Mouse (Mus musculus) embryonic facial prominence, embryonic 15.5 days (tissue): ENCODE results near the gene Cpeb1. TPM values are rescaled to one million over a fixed set of nuclear protein-coding genes. Genes with fewer than 3 reads are reported as not detected.

Experiments used
- ATAC-seq: fragments of 200-750 bp; cut with Nextera tagmentation; 2 replicates; pipeline ENCODE4 v1.8.0; 2017; ENCODE audit warnings: low read depth, moderate TSS enrichment; ENCODE audit not compliant: insufficient number of reproducible peaks, low FRiP score, low TSS enrichment
- H3K27ac ChIP-seq: fragments of 300-500 bp; sonication (generic); replicated peaks from 2 replicates; pipeline ENCODE4 v1.5.1; 2015; ENCODE audit warnings: mild to moderate bottlenecking, inconsistent platforms
- H3K27me3 ChIP-seq: fragments of 300-500 bp; sonication (generic); 2 replicates; pipeline ENCODE4 v1.6.1; 2015; ENCODE audit warnings: inconsistent platforms
- H3K36me3 ChIP-seq: fragments of 300-500 bp; sonication (generic); 2 replicates; pipeline ENCODE4 v1.6.1; 2015; ENCODE audit warnings: mild to moderate bottlenecking, inconsistent platforms
- H3K4me1 ChIP-seq: fragments of 300-500 bp; sonication (generic); 2 replicates; pipeline ENCODE4 v1.6.1; 2015; ENCODE audit warnings: inconsistent platforms
- H3K4me2 ChIP-seq: fragments of 300-500 bp; sonication (generic); replicated peaks from 2 replicates; pipeline ENCODE4 v1.6.1; 2015; ENCODE audit warnings: mild to moderate bottlenecking, inconsistent platforms
- H3K4me3 ChIP-seq: fragments of 300-500 bp; sonication (generic); replicated peaks from 2 replicates; pipeline ENCODE4 v1.5.1; 2015; ENCODE audit warnings: mild to moderate bottlenecking, inconsistent platforms
- H3K9ac ChIP-seq: fragments of 300-500 bp; sonication (generic); 2 replicates; pipeline ENCODE4 v1.6.1; 2015; ENCODE audit warnings: inconsistent platforms
- H3K9me3 ChIP-seq: fragments of 300-500 bp; sonication (generic); replicated peaks from 2 replicates; pipeline ENCODE4 v1.6.1; 2016; ENCODE audit warnings: inconsistent platforms
- WGBS: fragments of 180-500 bp; shearing (Covaris S2); methylation state at CpG from one replicate; pipeline ENCODE4 v1.1.7; 2015; 5-methylcytosine and 5-hydroxymethylcytosine counted together
- polyA plus RNA-seq: library from polyadenylated mRNA; unstranded; fragments of >200 nt; fragmentation: Nextera tagmentation; extraction: Ambion mirVana; gene quantifications from 2 replicates; pipeline ENCODE4 v1.2.1, GENCODE M21; 2015

Gene Cpeb1
- polyA plus RNA-seq, 1 experiment from 2014 or later, result 3.1 TPM

GRCm38 (mm10) chr7:81369724-81370123 is 85.5 kb downstream of the Cpeb1 start:
- 58% methylated on average over 3 of the region's 3 CpGs for WGBS
- Histone ChIP-seq H3K27me3 (peaks cover 7% of the 10 kb centered on the region; the same call in 1 of the 2 replicates), H3K4me3 (no peak overlapping the region), H3K9me3 (no peaks in the 10 kb centered on the region), H3K4me2 (no peak overlapping the region), H3K9ac (no peak overlapping the region), H3K27ac (no peak overlapping the region), H3K36me3 (no peaks in the 10 kb centered on the region), H3K4me1 (no peaks in the 10 kb centered on the region)
- no peak for ATAC-seq

GRCm38 (mm10) chr7:81367946-81368345 is 87.3 kb downstream of the Cpeb1 start:
- Histone ChIP-seq H3K4me1 (no peaks in the 10 kb centered on the region), H3K9ac (no peak overlapping the region), H3K27me3 (0 out of 2 replicates have a peak, but pooled peaks cover 7% of the 10 kb centered on the region), H3K36me3 (no peaks in the 10 kb centered on the region), H3K27ac (no peak overlapping the region), H3K4me2 (no peak overlapping the region), H3K4me3 (no peak overlapping the region), H3K9me3 (no peaks in the 10 kb centered on the region)
- WGBS, result 67% methylated on average over 3 of the region's 3 CpGs
- no peak for ATAC-seq

GRCm38 (mm10) chr7:81356975-81357374 is 98.3 kb downstream of the Cpeb1 start:
- Histone ChIP-seq H3K4me1 (no peaks in the 10 kb centered on the region), H3K27ac (no peak overlapping the region), H3K4me2 (no peak overlapping the region), H3K9me3 (no peaks in the 10 kb centered on the region), H3K9ac (no peak overlapping the region), H3K4me3 (no peak overlapping the region), H3K36me3 (no peaks in the 10 kb centered on the region), H3K27me3 (no peaks in the 10 kb centered on the region; the same call in 1 of the 2 replicates)
- WGBS, result 76% methylated on average over 7 of the region's 7 CpGs
- no peak for ATAC-seq

GRCm38 (mm10) chr7:81356360-81356759 is 98.9 kb downstream of the Cpeb1 start:
- Histone ChIP-seq H3K4me2 (no peak overlapping the region), H3K9ac (no peak overlapping the region), H3K27ac (no peak overlapping the region), H3K27me3 (no peaks in the 10 kb centered on the region; the same call in 1 of the 2 replicates), H3K9me3 (no peaks in the 10 kb centered on the region), H3K4me1 (no peaks in the 10 kb centered on the region), H3K36me3 (no peaks in the 10 kb centered on the region), H3K4me3 (no peak overlapping the region)
- 71% methylated on average over 1 of the region's 1 CpGs for WGBS
- no peak for ATAC-seq

- ATAC-seq, result no peak
- H3K9me3 ChIP-seq, result no peaks in the 10 kb centered on the region
- no peak overlapping the region for H3K9ac ChIP-seq
- no peaks in the 10 kb centered on the region for H3K4me1 ChIP-seq
- no peaks in the 10 kb centered on the region; the same call in 1 of the 2 replicates for H3K27me3 ChIP-seq
- no peak overlapping the region for H3K27ac ChIP-seq
- no peaks in the 10 kb centered on the region for H3K36me3 ChIP-seq
- no peak overlapping the region for H3K4me2 ChIP-seq
- 61% methylated on average over 7 of the region's 7 CpGs for WGBS
- H3K4me3 ChIP-seq, result no peak overlapping the region
Measured at GRCm38 (mm10) chr7:81355746-81356145, 99.5 kb downstream of the Cpeb1 start.

- H3K4me2 ChIP-seq, result no peak overlapping the region
- ATAC-seq, result no peak
- H3K4me3 ChIP-seq, result no peak overlapping the region
- H3K27me3 ChIP-seq, result no peaks in the 10 kb centered on the region
- no peaks in the 10 kb centered on the region for H3K36me3 ChIP-seq
- H3K27ac ChIP-seq, result no peak overlapping the region
- WGBS, result 74% methylated on average over 4 of the region's 4 CpGs
- H3K4me1 ChIP-seq, result no peaks in the 10 kb centered on the region
- no peaks in the 10 kb centered on the region for H3K9me3 ChIP-seq
- no peak overlapping the region for H3K9ac ChIP-seq
Measured at GRCm38 (mm10) chr7:81351826-81352225, 103.4 kb downstream of the Cpeb1 start.

- Histone ChIP-seq H3K27me3 (no peaks in the 10 kb centered on the region), H3K36me3 (peaks cover 4% of the 10 kb centered on the region; the same call in 1 of the 2 replicates), H3K27ac (no peak overlapping the region), H3K9ac (no peak overlapping the region), H3K4me3 (no peak overlapping the region), H3K4me2 (no peak overlapping the region), H3K4me1 (peaks cover 9% of the 10 kb centered on the region), H3K9me3 (no peaks in the 10 kb centered on the region)
- no peak for ATAC-seq
- 65% methylated on average over 7 of the region's 7 CpGs for WGBS
Measured at GRCm38 (mm10) chr7:81348206-81348605, 107.1 kb downstream of the Cpeb1 start.

GRCm38 (mm10) chr7:81345447-81346170 is 109.7 kb downstream of the Cpeb1 start:
- 58% methylated on average over 15 of the region's 15 CpGs for WGBS

GRCm38 (mm10) chr7:81344544-81345446 is 110.5 kb downstream of the Cpeb1 start, which contains the start of gene Rps17:
Rps17 (minus strand) TSS chr7:81345254.
- under 1% methylated on average over 85 of the region's 85 CpGs for WGBS
- H3K4me2 ChIP-seq, result peak within 1 kb of the TSS; percentile 85
- no peaks in the 10 kb centered on the region for H3K27me3 ChIP-seq
- H3K27ac ChIP-seq, result peak within 1 kb of the TSS; percentile 83
- H3K4me3 ChIP-seq, result peak within 1 kb of the TSS; percentile 70
- no peaks in the 10 kb centered on the region for H3K9me3 ChIP-seq
- peak within 1 kb of the TSS; percentile 90 for H3K9ac ChIP-seq
- ATAC-seq, result peak; percentile 92
- H3K4me1 ChIP-seq, result peaks cover 18% of the 10 kb centered on the region
- peaks cover 38% of the 10 kb centered on the region for H3K36me3 ChIP-seq

More at GRCm38 (mm10) chr7:81345447-81346170, 109.7 kb downstream of the Cpeb1 start:
- H3K4me3 ChIP-seq, result peak overlapping the region; percentile 70
- peak overlapping the region; percentile 12; the same call in 1 of the 2 replicates for H3K9ac ChIP-seq
- H3K4me1 ChIP-seq, result peaks cover 18% of the 10 kb centered on the region
- H3K4me2 ChIP-seq, result peak overlapping the region; percentile 45
- H3K27me3 ChIP-seq, result no peaks in the 10 kb centered on the region
- H3K27ac ChIP-seq, result peak overlapping the region; percentile 45; the same call in 1 of the 2 replicates
- peaks cover 30% of the 10 kb centered on the region for H3K36me3 ChIP-seq
- no peaks in the 10 kb centered on the region for H3K9me3 ChIP-seq
- peak; percentile 30 for ATAC-seq

GRCm38 (mm10) chr7:81343831-81344230 is 111.4 kb downstream of the Cpeb1 start:
- WGBS, result 11% methylated on average over 10 of the region's 10 CpGs
- Histone ChIP-seq H3K9ac (peak overlapping the region; percentile 90), H3K27ac (no peak overlapping the region; the same call in 1 of the 2 replicates), H3K27me3 (no peaks in the 10 kb centered on the region), H3K4me1 (peaks cover 18% of the 10 kb centered on the region), H3K4me3 (peak overlapping the region; percentile 70), H3K36me3 (peaks cover 47% of the 10 kb centered on the region), H3K4me2 (peak overlapping the region; percentile 85), H3K9me3 (no peaks in the 10 kb centered on the region)
- ATAC-seq, result no peak

- Histone ChIP-seq H3K4me3 (peak overlapping the region; percentile 70), H3K36me3 (peaks cover 52% of the 10 kb centered on the region), H3K9ac (peak overlapping the region; percentile 90), H3K4me1 (peaks cover 18% of the 10 kb centered on the region), H3K27me3 (no peaks in the 10 kb centered on the region), H3K4me2 (peak overlapping the region; percentile 85), H3K27ac (no peak overlapping the region), H3K9me3 (no peaks in the 10 kb centered on the region)
- 22% methylated on average over 8 of the region's 8 CpGs for WGBS
- no peak for ATAC-seq
Measured at GRCm38 (mm10) chr7:81343316-81343715, 111.9 kb downstream of the Cpeb1 start.
